In the genomic region with DNA sequence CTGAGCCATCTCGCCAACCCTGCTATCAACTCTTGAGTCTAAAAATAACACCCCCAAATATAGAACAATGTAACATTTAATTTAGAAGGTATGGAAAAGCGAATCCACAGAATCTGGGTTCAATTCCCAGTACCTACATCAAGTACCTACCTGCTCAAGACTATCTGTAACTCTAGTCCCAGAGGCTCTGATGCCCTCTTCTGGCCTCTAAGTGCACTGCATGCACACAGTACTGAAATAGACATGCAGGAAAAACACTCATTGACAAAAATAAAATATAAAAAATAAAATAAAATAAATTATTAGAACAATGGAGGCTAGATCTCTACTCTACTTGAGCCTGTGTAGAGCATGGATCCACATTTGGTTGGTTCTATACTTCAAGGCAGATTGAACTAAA, we compare ENCODE assay signal across 15 mouse cellular contexts. TPM values are rescaled to one million over a fixed set of nuclear protein-coding genes. Genes with fewer than 3 reads are reported as not detected.
A peak's percentile ranks its signal among the peaks of the same experiment; 100 is the strongest.
DNase-seq lines count a peak whose midpoint lies in the region; ATAC-seq and TF ChIP-seq lines count a peak whose summit lies in the region.
"Had no signal": no experiment of that assay in that cellular context is flagged by ENCODE, and none has a peak within 500 bp of the region (broad histone marks: within the 10 kb centered on the region; RNA-seq: fewer than 3 reads in every experiment).

No protein-coding gene starts in this region.

- DNase-seq in hindbrain, embryonic 11.5 days (ENCODE audit: low spot score): peak; percentile 7
- no peak for DNase-seq in hindbrain, embryonic 10.5 days (ENCODE audit: low spot score)
- DNase-seq in lung, embryonic 14.5 days: peak; percentile 28
- DNase-seq in lung, postnatal 10 days: no peak
- DNase-seq in ES-E14 (ENCODE audit: low read depth, low spot score): peak; percentile 28
- DNase-seq in mesoderm, embryonic 11.5 days (ENCODE audit: low read depth, low spot score): peak; percentile 12
- no peak for DNase-seq in forebrain, embryonic 11.5 days (ENCODE audit: low spot score)
- no peak for DNase-seq in gastrocnemius, adult 18-20 months (ENCODE audit: low spot score)
- DNase-seq: cerebellum, postnatal 36 days; heart, adult 18-20 months had no signal

- H3K4me3 ChIP-seq in hindbrain, embryonic 11.5 days (ENCODE audit: low read depth, low read length): no peak overlapping the region
- no peak overlapping the region for H3K4me3 ChIP-seq in hindbrain, embryonic 10.5 days
- no peak overlapping the region for H3K4me3 ChIP-seq in lung, embryonic 14.5 days (ENCODE audit: low read depth, low read length)
- no peak overlapping the region for H3K4me3 ChIP-seq in ES-E14 (ENCODE audit: insufficient read depth in 1 of 2, low read depth in 1 of 2, low read length in 2 of 2, poor library complexity in 1 of 2, severe bottlenecking in 1 of 2)
- H3K4me3 ChIP-seq in forebrain, embryonic 11.5 days (ENCODE audit: low read depth, low read length): no peak overlapping the region
- H3K4me3 ChIP-seq: forebrain, embryonic 15.5 days; hindbrain, embryonic 15.5 days; limb, embryonic 13.5 days; midbrain, embryonic 10.5 days; neural tube, embryonic 13.5 days had no signal

- H3K9ac ChIP-seq in hindbrain, embryonic 11.5 days (ENCODE audit: low read depth, low read length): no peak overlapping the region
- no peak overlapping the region for H3K9ac ChIP-seq in lung, embryonic 14.5 days
- no peak overlapping the region for H3K9ac ChIP-seq in ES-E14 (ENCODE audit: insufficient read depth, low read depth, low read length, poor library complexity, severe bottlenecking)
- H3K9ac ChIP-seq in forebrain, embryonic 11.5 days (ENCODE audit: low read length): no peak overlapping the region
- H3K9ac ChIP-seq: forebrain, embryonic 15.5 days; hindbrain, embryonic 15.5 days; limb, embryonic 13.5 days; neural tube, embryonic 13.5 days had no signal

- 96% methylated on average over 2 of the region's 2 CpGs for WGBS in hindbrain, embryonic 11.5 days
- 87% methylated on average over 2 of the region's 2 CpGs for WGBS in hindbrain, embryonic 10.5 days
- WGBS in lung, embryonic 14.5 days: 88% methylated on average over 2 of the region's 2 CpGs
- WGBS in forebrain, embryonic 11.5 days: 82% methylated on average over 2 of the region's 2 CpGs

- no peaks in the 10 kb centered on the region for H3K27me3 ChIP-seq in hindbrain, embryonic 11.5 days (ENCODE audit: control insufficient read depth, insufficient read depth, low read length)
- no peaks in the 10 kb centered on the region for H3K27me3 ChIP-seq in hindbrain, embryonic 10.5 days (ENCODE audit: insufficient read depth, poor library complexity, severe bottlenecking)
- no peaks in the 10 kb centered on the region for H3K27me3 ChIP-seq in lung, embryonic 14.5 days (ENCODE audit: insufficient read depth, low read length)
- H3K27me3 ChIP-seq in forebrain, embryonic 11.5 days (ENCODE audit: control insufficient read depth, insufficient read depth, low read length): no peaks in the 10 kb centered on the region
- H3K27me3 ChIP-seq: forebrain, embryonic 15.5 days; hindbrain, embryonic 15.5 days; limb, embryonic 13.5 days; neural tube, embryonic 13.5 days had no signal

- H3K4me1 ChIP-seq in hindbrain, embryonic 11.5 days (replicated peaks; ENCODE audit: control insufficient read depth, insufficient read depth, low read length): no peaks in the 10 kb centered on the region
- H3K4me1 ChIP-seq in hindbrain, embryonic 10.5 days (replicated peaks): 0 out of 2 replicates have a peak, but pooled peaks cover 5% of the 10 kb centered on the region
- H3K4me1 ChIP-seq in lung, embryonic 14.5 days (ENCODE audit: insufficient read depth): no peaks in the 10 kb centered on the region
- H3K4me1 ChIP-seq in ES-E14 (ENCODE audit: control insufficient read depth in 2 of 2, insufficient read depth in 2 of 2, low read length in 2 of 2, poor library complexity in 1 of 2): no peaks in the 10 kb centered on the region
- H3K4me1 ChIP-seq in forebrain, embryonic 11.5 days (replicated peaks; ENCODE audit: control insufficient read depth, insufficient read depth, low read length): no peaks in the 10 kb centered on the region
- H3K4me1 ChIP-seq: hindbrain, embryonic 15.5 days; midbrain, embryonic 10.5 days; neural tube, embryonic 13.5 days had no signal

- no peaks in the 10 kb centered on the region for H3K9me3 ChIP-seq in hindbrain, embryonic 11.5 days (ENCODE audit: control insufficient read depth, low read length)
- H3K9me3 ChIP-seq in hindbrain, embryonic 10.5 days: no peaks in the 10 kb centered on the region
- no peaks in the 10 kb centered on the region for H3K9me3 ChIP-seq in lung, embryonic 14.5 days (ENCODE audit: low read depth, low read length)
- H3K9me3 ChIP-seq in ES-E14 (ENCODE audit: control insufficient read depth, insufficient read depth, low read depth, low read length): no peaks in the 10 kb centered on the region
- H3K9me3 ChIP-seq in forebrain, embryonic 11.5 days (ENCODE audit: control insufficient read depth, low read length): no peaks in the 10 kb centered on the region
- H3K9me3 ChIP-seq: forebrain, embryonic 15.5 days; hindbrain, embryonic 15.5 days; limb, embryonic 13.5 days; midbrain, embryonic 10.5 days; neural tube, embryonic 13.5 days had no signal

- H3K4me2 ChIP-seq in hindbrain, embryonic 11.5 days (replicated peaks; ENCODE audit: low read depth, low read length): no peak overlapping the region
- H3K4me2 ChIP-seq in lung, embryonic 14.5 days: no peak overlapping the region
- H3K4me2 ChIP-seq in forebrain, embryonic 11.5 days (ENCODE audit: low read depth, low read length, severe bottlenecking): no peak overlapping the region
- H3K4me2 ChIP-seq: forebrain, embryonic 15.5 days; hindbrain, embryonic 15.5 days; limb, embryonic 13.5 days; neural tube, embryonic 13.5 days had no signal

- peak; percentile 45 for TF ChIP-seq CTCF in lung, embryonic 14.5 days (IDR thresholded peaks at IDR 0.05; ENCODE audit: low read depth)

- H3K27ac ChIP-seq in hindbrain, embryonic 11.5 days (ENCODE audit: low read depth, low read length): no peak overlapping the region
- H3K27ac ChIP-seq in hindbrain, embryonic 10.5 days: no peak overlapping the region
- H3K27ac ChIP-seq in lung, embryonic 14.5 days (ENCODE audit: low read depth): no peak overlapping the region
- no peak overlapping the region for H3K27ac ChIP-seq in ES-E14 (ENCODE audit: insufficient read depth, low read depth, low read length, poor library complexity, severe bottlenecking)
- H3K27ac ChIP-seq in forebrain, embryonic 11.5 days (ENCODE audit: low read depth, low read length): no peak overlapping the region
- H3K27ac ChIP-seq: forebrain, embryonic 15.5 days; hindbrain, embryonic 15.5 days; limb, embryonic 13.5 days; midbrain, embryonic 10.5 days; neural tube, embryonic 13.5 days had no signal

- no peak for ATAC-seq in hindbrain, embryonic 11.5 days (ENCODE audit: low FRiP score)
- no peak for ATAC-seq in lung, embryonic 14.5 days (ENCODE audit: insufficient read depth)
- no peak for ATAC-seq in forebrain, embryonic 11.5 days (replicated peaks; ENCODE audit: low FRiP score)
- ATAC-seq: forebrain, embryonic 15.5 days had no signal

- no peaks in the 10 kb centered on the region for H3K36me3 ChIP-seq in hindbrain, embryonic 11.5 days (ENCODE audit: control insufficient read depth, insufficient read depth, low read length)
- no peaks in the 10 kb centered on the region for H3K36me3 ChIP-seq in hindbrain, embryonic 10.5 days
- H3K36me3 ChIP-seq in lung, embryonic 14.5 days (ENCODE audit: insufficient read depth): no peaks in the 10 kb centered on the region
- no peaks in the 10 kb centered on the region for H3K36me3 ChIP-seq in ES-E14 (ENCODE audit: control insufficient read depth, insufficient read depth, low read length, poor library complexity, severe bottlenecking)
- no peaks in the 10 kb centered on the region for H3K36me3 ChIP-seq in forebrain, embryonic 11.5 days (ENCODE audit: control insufficient read depth, insufficient read depth, low read length)
- H3K36me3 ChIP-seq: forebrain, embryonic 15.5 days; hindbrain, embryonic 15.5 days; limb, embryonic 13.5 days; midbrain, embryonic 10.5 days; neural tube, embryonic 13.5 days had no signal

- in situ Hi-C loops in ES-E14 (cut with MboI; ENCODE audit: low sequenced_read_pairs in 2 of 2, unreplicated experiment in 2 of 2): no loop called here

TF ChIP-seq in ES-E14, 5 proteins besides CTCF, POLR2A, EP300 and RAD21:
- TF ChIP-seq ZC3H11A (IDR thresholded peaks at IDR 0.05; ENCODE audit: borderline replicate concordance, low read depth, low read length): no peak
- TF ChIP-seq CHD2 (IDR thresholded peaks at IDR 0.05; ENCODE audit: low read depth, low read length): no peak
- TF ChIP-seq MAFK (IDR thresholded peaks at IDR 0.05; ENCODE audit: insufficient read depth, low read depth, low read length): no peak
- no peak for TF ChIP-seq ZNF384 (IDR thresholded peaks at IDR 0.05; ENCODE audit: low read depth, low read length)
- no peak for TF ChIP-seq HCFC1 (IDR thresholded peaks at IDR 0.05; ENCODE audit: borderline replicate concordance, insufficient read depth, low read length)

RNA-seq across cellular contexts. Expression of gene Palm2, which starts 49.7 kb away (rescaled TPM):
- 2.5 and 3.6 TPM in 2 replicates for polyA plus RNA-seq in hindbrain, embryonic 11.5 days (2014; fragmentation: Nextera tagmentation; extraction: Ambion mirVana)
- 2.3 and 2.4 TPM in 2 replicates for polyA plus RNA-seq in hindbrain, embryonic 10.5 days (2016; fragmentation: Nextera tagmentation; extraction: Ambion mirVana)
- 7.5 and 9.3 TPM in 2 replicates for polyA plus RNA-seq in lung, embryonic 14.5 days (2014; fragmentation: Nextera tagmentation; extraction: Ambion mirVana)
- total RNA-seq in ES-E14 (2012; rRNA removed): 1.8 and 2.2 TPM in 2 replicates
- 3.4 and 3.5 TPM in 2 replicates for polyA plus RNA-seq in forebrain, embryonic 11.5 days (2014; fragmentation: Nextera tagmentation; extraction: Ambion mirVana)
- total RNA-seq in gastrocnemius, adult 18-20 months (2021): under 1 TPM in 1 of 2 experiments, not detected in 1; 0.27 TPM

Comparison
In these comparisons a context has a peak if more than half of its experiments do, and no peak if none do; other contexts are left out.
1. DNase-seq: peak in hindbrain, embryonic 11.5 days (single experiment), lung, embryonic 14.5 days (single experiment), ES-E14 (single experiment) and mesoderm, embryonic 11.5 days (single experiment); none in hindbrain, embryonic 10.5 days (single experiment), lung, postnatal 10 days (single experiment), forebrain, embryonic 11.5 days (single experiment) and gastrocnemius, adult 18-20 months (single experiment).